Mouse (Mus musculus) ES-E14 (cell line): Measurements from ENCODE around the gene Olfr872. TPM values are rescaled to one million over a fixed set of nuclear protein-coding genes. Genes with fewer than 3 reads are reported as not detected.
"Not testable (repeated sequence)": the region's sequence is repeated elsewhere in the genome, so short reads cannot be mapped to it uniquely, and the experiment has no call there.

Source experiments
- DNase-seq: peaks from one replicate; pipeline ENCODE4 v3.0.0-alpha.2; 2013; ENCODE audit warnings: low read depth, low spot score
- H3K27ac ChIP-seq: 2 replicates; pipeline ENCODE4 v1.5.1; 2012; ENCODE audit warnings: low read depth, mild to moderate bottlenecking, low read length, moderate library complexity, mixed read lengths; ENCODE audit not compliant: poor library complexity, insufficient read depth, severe bottlenecking
- H3K36me3 ChIP-seq: 2 replicates; pipeline ENCODE4 v1.6.1; 2012; ENCODE audit warnings: mild to moderate bottlenecking, low read length, moderate library complexity, mixed read lengths; ENCODE audit not compliant: control insufficient read depth, poor library complexity, insufficient read depth, severe bottlenecking
- H3K4me1 ChIP-seq, 2 experiments: fragments of 150-350 bp in 1 of 2; sonication (generic) in 1 of 2; 2 replicates each; pipeline ENCODE4 v1.6.1; 2012; ENCODE audit warnings: low read length in 2 of 2, mild to moderate bottlenecking in 1 of 2, mixed read lengths in 1 of 2; ENCODE audit not compliant: control insufficient read depth in 2 of 2, insufficient read depth in 2 of 2, poor library complexity in 1 of 2
- H3K4me3 ChIP-seq, 2 experiments: fragments of 150-350 bp in 1 of 2; sonication (generic) in 1 of 2; 2 replicates each; pipeline ENCODE4 v1.5.1; 2012; ENCODE audit warnings: low read length in 2 of 2, low read depth in 1 of 2, mild to moderate bottlenecking in 1 of 2, mixed read lengths in 1 of 2; ENCODE audit not compliant: insufficient read depth in 1 of 2, poor library complexity in 1 of 2, severe bottlenecking in 1 of 2
- H3K9ac ChIP-seq: 2 replicates; pipeline ENCODE4 v1.6.1; 2012; ENCODE audit warnings: low read depth, mild to moderate bottlenecking, low read length, mixed read lengths; ENCODE audit not compliant: poor library complexity, insufficient read depth, severe bottlenecking
- H3K9me3 ChIP-seq: fragments of 150-350 bp; sonication (generic); 2 replicates; pipeline ENCODE4 v1.6.1; 2012; ENCODE audit warnings: low read depth, mild to moderate bottlenecking, low read length; ENCODE audit not compliant: control insufficient read depth, insufficient read depth
- CHD2 ChIP-seq: IDR thresholded peaks from 2 replicates; pipeline ENCODE4 v1.6.1; 2014; ENCODE audit warnings: mild to moderate bottlenecking, low read depth, low read length, inconsistent platforms
- HCFC1 ChIP-seq: IDR thresholded peaks from 2 replicates; pipeline ENCODE4 v1.6.1; 2012; ENCODE audit warnings: low read length, inconsistent platforms, borderline replicate concordance; ENCODE audit not compliant: insufficient read depth
- MAFK ChIP-seq: IDR thresholded peaks from 2 replicates; pipeline ENCODE4 v1.6.1; 2014; ENCODE audit warnings: mild to moderate bottlenecking, low read depth, low read length, inconsistent platforms; ENCODE audit not compliant: insufficient read depth
- ZC3H11A ChIP-seq: IDR thresholded peaks from 2 replicates; pipeline ENCODE4 v1.6.1; 2012; ENCODE audit warnings: low read depth, mild to moderate bottlenecking, inconsistent platforms, low read length, borderline replicate concordance
- ZNF384 ChIP-seq: IDR thresholded peaks from 2 replicates; pipeline ENCODE4 v1.6.1; 2012; ENCODE audit warnings: low read depth, low read length, inconsistent platforms
- in situ Hi-C, 2 experiments: fragments of 600-800 bp; cut with MboI; formaldehyde crosslinking; loops; one replicate each; pipeline ENCODE4 v1.15.1; 2025; ENCODE audit warnings: low sequenced_read_pairs in 2 of 2, inconsistent platforms in 1 of 2; ENCODE audit not compliant: unreplicated experiment in 2 of 2
- total RNA-seq: library from RNA; depleted of rRNA; stranded (reverse); fragments of 300-350 nt; gene quantifications from 2 replicates; pipeline ENCODE4 v1.2.3, GENCODE M21; 2012; rRNA removed

The Olfr872 gene
- total RNA-seq, 1 experiment: not detected

- Histone ChIP-seq H3K9ac (no peak within 1 kb of the TSS), H3K9me3 (no peaks in the 10 kb centered on the region), H3K27ac (no peak within 1 kb of the TSS), H3K36me3 (no peaks in the 10 kb centered on the region), H3K4me3 (no peak within 1 kb of the TSS), H3K4me1 (no peaks in the 10 kb centered on the region)
- TF ChIP-seq HCFC1 (no peak), MAFK (no peak), CHD2 (no peak), ZC3H11A (no peak), ZNF384 (no peak)
- in situ Hi-C loops: no loop called here
- no peak for DNase-seq
Measured at GRCm38 (mm10) chr9:20211907-20212306, 25.0 kb upstream of the Olfr872 start, which contains the start of gene Olfr871. TSS of gene Olfr871 (plus strand) at chr9:20212207.

- no peak overlapping the region for H3K4me3 ChIP-seq
- no peak for DNase-seq
Measured at GRCm38 (mm10) chr9:20237378-20237777, 459 bp downstream of the Olfr872 start.

GRCm38 (mm10) chr9:20282051-20282450 lies 45.1 kb downstream of the Olfr872 start, which contains the start of gene Olfr39:
TSS of gene Olfr39 (plus strand) at chr9:20282351.
- no peak within 1 kb of the TSS for H3K4me3 ChIP-seq
- no peaks in the 10 kb centered on the region for H3K4me1 ChIP-seq
- in situ Hi-C loops: no loop called here
- no peak for DNase-seq
- TF ChIP-seq MAFK: no peak
- TF ChIP-seq HCFC1: no peak
- TF ChIP-seq CHD2: no peak
- TF ChIP-seq ZC3H11A: no peak
- TF ChIP-seq ZNF384: no peak
- no peak within 1 kb of the TSS for H3K9ac ChIP-seq
- no peak within 1 kb of the TSS for H3K27ac ChIP-seq
- no peaks in the 10 kb centered on the region for H3K36me3 ChIP-seq
- no peaks in the 10 kb centered on the region for H3K9me3 ChIP-seq

More at GRCm38 (mm10) chr9:20237378-20237777, 459 bp downstream of the Olfr872 start:
- Histone ChIP-seq H3K4me1 (no peaks in the 10 kb centered on the region), H3K9me3 (peaks cover 1% of the 10 kb centered on the region; the same call in 1 of the 2 replicates), H3K36me3 (no peaks in the 10 kb centered on the region), H3K9ac (no peak overlapping the region), H3K27ac (no peak overlapping the region)
- no peak for TF ChIP-seq HCFC1
- TF ChIP-seq ZC3H11A: no peak
- no peak for TF ChIP-seq CHD2
- no peak for TF ChIP-seq ZNF384
- no peak for TF ChIP-seq MAFK
- in situ Hi-C loops: no loop called here

DNA sequence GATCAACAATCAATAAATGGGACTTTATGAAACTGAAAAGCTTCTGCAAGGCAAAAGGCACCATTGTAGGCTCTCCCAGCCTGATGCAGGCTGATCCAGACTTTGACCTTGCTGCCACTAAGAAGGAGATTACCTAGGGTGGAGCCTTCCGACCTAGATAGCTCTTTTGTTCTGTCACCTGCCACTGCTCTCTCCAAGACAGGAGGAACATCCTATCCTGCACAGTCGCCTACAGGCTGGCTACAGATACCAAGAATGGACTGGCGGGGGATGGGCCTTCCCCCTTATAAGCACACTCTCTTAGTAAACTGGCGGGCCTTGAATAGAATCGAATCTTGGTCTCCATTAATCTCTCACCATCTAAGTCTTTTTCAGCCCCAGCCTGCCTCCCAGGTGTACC lies 58.6 kb downstream of the Olfr872 start:
- DNase-seq: peak; percentile 24
- H3K9ac ChIP-seq, in situ Hi-C loops, H3K9me3 ChIP-seq, H3K4me3 ChIP-seq, H3K4me1 ChIP-seq, H3K36me3 ChIP-seq, H3K27ac ChIP-seq: not testable (repeated sequence)

- no peak within 1 kb of the TSS for H3K27ac ChIP-seq
- no peak within 1 kb of the TSS for H3K9ac ChIP-seq
- H3K4me3 ChIP-seq: no peak within 1 kb of the TSS
- no peaks in the 10 kb centered on the region for H3K9me3 ChIP-seq
- no peaks in the 10 kb centered on the region for H3K36me3 ChIP-seq
- TF ChIP-seq ZNF384 (no peak), ZC3H11A (no peak), CHD2 (no peak), MAFK (no peak), HCFC1 (no peak)
- DNase-seq: no peak
- in situ Hi-C loops: no loop called here
- H3K4me1 ChIP-seq: peaks cover 5% of the 10 kb centered on the region in 2 experiments; a peak in 2 of 4 replicates
Measured at GRCm38 (mm10) chr9:20298232-20298631, 61.3 kb downstream of the Olfr872 start, which contains the start of gene Olfr873. TSS of gene Olfr873 (plus strand) at chr9:20298532.

Other genes starting within 250 kb of the Olfr872 start
- gene Olfr866, start 209.1 kb upstream of the Olfr872 start, total RNA-seq: not detected in 2 replicates
- gene Olfr867, start 179.6 kb upstream of the Olfr872 start, total RNA-seq: not detected in 2 replicates
- gene Olfr868, start 138.5 kb upstream of the Olfr872 start, total RNA-seq: not detected in 2 replicates
- gene Olfr869, start 108.1 kb upstream of the Olfr872 start, total RNA-seq: not detected in 2 replicates
- not detected in 2 replicates for gene Olfr870, start 63.1 kb upstream of the Olfr872 start, total RNA-seq
- gene Olfr871, start 24.9 kb upstream of the Olfr872 start, total RNA-seq: not detected in 2 replicates
- not detected in 2 replicates for gene Olfr39, start 45.2 kb downstream of the Olfr872 start, total RNA-seq
- not detected in 2 replicates for gene Olfr873, start 61.4 kb downstream of the Olfr872 start, total RNA-seq
- gene Olfr18, start 99.0 kb downstream of the Olfr872 start, total RNA-seq: 0.09 and 0.21 TPM in 2 replicates
- gene Zfp560, start 148.1 kb downstream of the Olfr872 start, total RNA-seq: 11.5 and 14.2 TPM in 2 replicates
- 18.3 and 19.9 TPM in 2 replicates for gene Zfp26, start 223.0 kb downstream of the Olfr872 start, total RNA-seq